Mouse (Mus musculus) embryo, embryonic 11 days (tissue): Measurements from ENCODE around the gene Mon2.
A peak's percentile ranks its signal among the peaks of the same experiment; 100 is the strongest.
"Not testable (repeated sequence)": the region's sequence is repeated elsewhere in the genome, so short reads cannot be mapped to it uniquely, and the experiment has no call there.

Experiments used
- DNase-seq: peaks from one replicate; pipeline ENCODE4 v3.0.0-alpha.2; 2015

The Mon2 gene

GRCm38 (mm10) chr10:122990606-122991005 is 85.7 kb downstream of the Mon2 start:
- DNase-seq, result no peak

DNA sequence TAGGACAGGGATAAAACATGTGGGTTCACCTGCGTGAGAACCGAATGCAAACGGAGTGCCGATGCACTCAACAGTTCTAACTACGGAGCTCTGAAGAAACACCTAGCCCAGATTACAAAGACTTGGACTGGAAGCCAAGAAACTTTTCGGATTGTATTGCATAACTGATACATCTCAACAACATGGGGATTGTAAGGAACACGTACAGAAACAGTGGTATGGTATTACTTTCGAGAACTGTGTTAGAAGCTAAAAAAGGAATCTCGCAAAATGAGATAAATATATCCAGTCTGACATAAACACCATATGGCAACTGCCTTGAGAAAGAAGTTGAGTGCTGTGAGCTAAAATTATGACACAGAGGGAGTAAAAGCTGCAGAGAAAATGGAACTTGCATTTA is 86.4 kb downstream of the Mon2 start:
- DNase-seq, result no peak

DNA sequence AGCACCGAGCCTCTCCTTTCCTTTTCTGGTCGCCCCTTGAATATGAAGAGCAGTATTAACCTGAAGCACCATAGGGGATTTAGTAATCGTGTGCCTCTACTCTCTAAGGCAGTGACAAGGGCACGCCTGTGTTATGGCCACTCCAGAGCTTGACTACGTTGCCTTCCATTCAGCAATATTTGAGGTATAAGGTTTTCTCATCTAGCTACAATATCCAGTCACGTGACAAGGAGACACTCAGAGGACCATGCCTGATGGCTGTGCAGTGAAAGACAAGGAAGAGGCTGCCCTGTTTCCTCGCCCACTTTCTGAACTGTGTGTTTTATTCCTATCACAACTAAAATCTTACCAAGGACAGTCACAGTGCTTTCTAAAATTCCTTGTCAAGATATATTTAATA is 87.9 kb downstream of the Mon2 start:
- DNase-seq, result no peak

DNA sequence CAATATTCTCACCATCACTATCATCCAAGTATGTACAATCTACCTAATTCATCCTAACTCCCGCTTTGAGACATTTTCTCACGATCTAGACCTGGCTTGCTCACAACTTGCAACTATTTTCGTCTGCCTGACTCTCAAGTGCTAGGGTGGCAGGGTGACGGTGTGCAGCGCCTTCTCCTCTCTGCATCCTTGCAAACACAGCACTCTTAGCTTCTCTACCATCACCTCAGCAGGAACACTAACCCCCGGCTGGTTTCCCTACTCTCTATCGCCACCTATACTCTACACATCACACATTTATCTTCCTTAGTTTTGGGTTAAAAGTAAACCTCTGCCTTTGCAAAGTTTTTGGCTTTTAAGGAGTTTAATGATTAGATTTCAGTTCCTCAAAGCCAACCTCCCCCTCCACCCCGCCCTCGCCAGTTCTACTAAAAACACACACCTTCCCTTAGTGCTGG is 88.6 kb downstream of the Mon2 start:
- peak; percentile 65 for DNase-seq

- peak; percentile 92 for DNase-seq
These were observed 89.7 kb downstream of the Mon2 start for GRCm38 (mm10) chr10:122986320-122987225.

GRCm38 (mm10) chr10:122985515-122986319 is 90.6 kb downstream of the Mon2 start:
- peak; percentile 92 for DNase-seq

DNA sequence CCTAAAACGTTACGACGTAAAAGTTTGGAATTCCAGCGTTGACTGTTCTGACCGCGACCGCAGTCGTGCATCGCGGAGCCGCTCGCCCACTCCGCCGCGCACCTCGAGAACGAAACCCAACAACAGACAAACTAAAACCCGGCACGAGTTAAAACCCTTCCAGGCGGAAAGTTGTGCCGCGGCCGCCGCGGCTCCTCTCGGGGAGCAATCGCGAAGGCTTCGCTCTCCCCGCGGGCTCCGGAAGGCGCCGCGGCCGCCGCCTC is 91.1 kb downstream of the Mon2 start:
- DNase-seq, result peak; percentile 64

- no peak for DNase-seq
These were observed 91.6 kb downstream of the Mon2 start for GRCm38 (mm10) chr10:122984531-122985251.

DNA sequence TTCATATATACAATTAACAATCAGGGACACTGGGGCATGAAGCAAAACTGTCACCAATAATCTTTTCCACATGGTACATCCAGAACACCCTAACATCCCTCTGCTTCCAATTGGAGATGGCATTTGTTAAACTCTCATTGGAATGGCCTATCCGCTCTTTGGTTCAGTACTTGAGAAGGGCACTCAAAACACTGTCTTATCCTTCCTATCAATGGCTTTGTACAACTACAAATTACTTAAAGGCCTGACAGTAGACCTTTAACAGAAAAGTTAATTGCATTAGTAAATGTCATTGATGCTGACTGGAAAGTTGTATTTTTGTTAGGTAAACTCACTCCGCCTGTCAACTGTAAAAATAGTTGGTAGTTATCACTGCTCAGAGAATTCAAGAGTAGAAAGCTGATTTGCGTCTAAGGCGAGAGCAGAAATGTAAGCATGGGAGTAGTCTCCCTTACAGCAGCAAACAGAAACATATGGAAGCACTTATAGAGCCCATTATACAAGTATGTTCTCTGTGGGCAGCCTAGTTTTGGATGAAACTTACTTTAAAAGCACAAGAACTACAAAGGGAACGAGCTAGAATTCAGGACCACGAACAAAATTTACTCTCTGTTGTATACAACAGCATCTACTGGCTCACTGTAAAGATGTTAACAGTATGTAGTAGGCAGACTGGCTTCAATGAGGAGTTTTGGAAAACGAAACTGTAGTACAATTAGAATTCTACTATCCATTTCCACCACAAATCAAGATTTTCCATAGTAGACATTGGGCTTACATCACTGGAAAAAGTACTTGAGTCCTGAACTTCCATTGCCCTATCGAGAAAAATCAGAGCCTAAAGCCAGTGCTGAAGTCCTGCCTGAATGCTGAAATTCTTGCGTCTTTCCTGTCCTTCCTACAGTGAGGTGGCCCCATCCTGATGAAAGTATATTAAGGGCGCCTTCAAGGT is 92.5 kb downstream of the Mon2 start:
- DNase-seq, result peak; percentile 45

DNA sequence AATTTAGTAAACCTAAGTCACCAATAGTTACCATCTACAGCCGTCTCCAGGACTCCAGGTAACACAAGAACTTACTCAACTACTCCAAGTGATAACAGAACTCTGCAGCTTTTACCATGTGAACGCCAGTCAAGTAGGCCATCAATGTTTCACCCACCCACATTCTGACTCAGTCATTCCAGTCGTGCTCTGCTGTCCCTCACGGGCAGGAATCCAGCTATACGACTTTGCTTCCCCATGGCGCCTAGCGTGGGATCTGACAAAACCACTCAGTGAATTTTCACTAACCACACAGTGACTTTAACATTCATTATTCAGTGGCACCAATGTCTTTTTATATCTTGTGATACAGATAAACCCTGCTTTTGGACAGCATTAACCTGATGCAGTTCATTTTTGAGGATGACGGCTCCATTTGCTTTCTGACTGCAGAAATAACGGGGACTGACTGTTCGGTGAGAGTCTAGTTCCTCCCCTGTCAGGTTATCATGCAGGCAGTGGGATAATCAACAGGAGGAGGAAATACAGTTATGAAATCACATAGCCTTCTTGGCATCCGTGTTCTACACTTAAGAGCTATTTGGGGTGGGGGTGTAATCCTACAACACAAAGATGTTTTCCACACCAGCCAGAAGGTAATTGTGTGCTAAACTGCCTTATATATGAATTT is 93.3 kb downstream of the Mon2 start:
- DNase-seq, result no peak

- DNase-seq, result no peak
These were observed 96.2 kb downstream of the Mon2 start for GRCm38 (mm10) chr10:122980123-122980522.

DNA sequence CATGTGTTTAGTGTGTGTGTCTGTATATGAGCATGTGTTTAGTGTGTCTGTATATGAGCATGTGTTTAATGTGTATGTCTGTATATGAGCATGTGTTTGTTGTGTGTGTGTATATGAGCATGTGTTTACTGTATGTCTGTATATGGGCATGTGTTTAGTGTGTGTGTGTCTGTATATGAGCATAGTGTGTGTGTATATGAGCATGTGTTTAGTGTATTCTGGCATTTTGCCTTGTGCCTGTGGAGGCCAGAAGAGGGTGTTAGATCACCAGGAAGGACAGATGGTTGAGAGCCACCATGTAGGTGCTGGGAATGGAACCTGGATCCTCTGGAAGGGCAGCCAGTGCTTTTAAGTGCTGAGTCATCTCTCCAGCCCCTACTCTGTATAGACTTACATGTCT is 96.9 kb downstream of the Mon2 start:
- no peak for DNase-seq

GRCm38 (mm10) chr10:122976038-122976437 is 100.3 kb downstream of the Mon2 start:
- no peak for DNase-seq

- no peak for DNase-seq
These were observed 103.1 kb downstream of the Mon2 start for GRCm38 (mm10) chr10:122973241-122973640.

DNA sequence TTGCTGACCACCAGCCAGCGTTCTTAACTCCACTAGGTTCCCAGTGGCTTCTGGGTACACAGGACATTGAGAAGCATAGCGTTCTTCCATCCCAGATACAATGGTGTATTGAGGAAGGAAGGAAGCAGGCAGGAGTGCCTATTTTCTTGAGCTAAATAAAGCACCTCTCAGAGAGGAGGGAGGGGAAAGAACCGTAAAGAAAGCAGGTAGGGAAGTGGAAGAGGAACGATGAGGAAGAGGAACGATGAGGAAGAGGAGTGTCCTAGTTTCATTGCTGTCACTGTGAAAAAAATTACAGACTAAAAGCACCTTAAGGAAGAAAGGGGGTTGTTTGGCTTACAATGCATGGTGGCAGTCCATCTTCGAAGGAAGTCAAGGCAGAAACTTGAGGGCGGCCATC is 106.1 kb downstream of the Mon2 start:
- DNase-seq, result no peak

DNA sequence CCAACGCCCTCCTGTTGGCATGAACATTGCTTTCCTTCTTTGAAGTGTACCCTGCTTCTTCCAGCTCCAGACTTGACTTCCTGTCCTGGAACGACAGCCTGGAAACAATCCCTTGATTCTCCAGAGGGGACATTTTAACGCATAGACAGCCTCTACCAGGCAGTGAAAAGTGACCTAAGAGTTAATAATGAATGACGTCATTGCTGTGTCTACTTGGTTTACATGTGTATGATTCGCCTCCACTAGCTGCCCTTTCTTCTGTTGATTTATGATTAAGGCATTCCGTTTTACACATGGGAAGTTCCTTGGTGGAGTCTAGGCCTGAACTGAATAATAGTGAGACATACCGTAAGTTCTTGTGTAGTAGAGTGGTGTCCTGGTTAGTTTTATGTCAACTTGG is 109.9 kb downstream of the Mon2 start:
- DNase-seq, result no peak

- DNase-seq, result not testable (repeated sequence)
These were observed 110.7 kb downstream of the Mon2 start for GRCm38 (mm10) chr10:122965650-122966049.

- no peak for DNase-seq
These were observed 112.1 kb downstream of the Mon2 start for GRCm38 (mm10) chr10:122964241-122964636.

- DNase-seq, result peak; percentile 61
These were observed 112.7 kb downstream of the Mon2 start for GRCm38 (mm10) chr10:122963463-122964240.

DNA sequence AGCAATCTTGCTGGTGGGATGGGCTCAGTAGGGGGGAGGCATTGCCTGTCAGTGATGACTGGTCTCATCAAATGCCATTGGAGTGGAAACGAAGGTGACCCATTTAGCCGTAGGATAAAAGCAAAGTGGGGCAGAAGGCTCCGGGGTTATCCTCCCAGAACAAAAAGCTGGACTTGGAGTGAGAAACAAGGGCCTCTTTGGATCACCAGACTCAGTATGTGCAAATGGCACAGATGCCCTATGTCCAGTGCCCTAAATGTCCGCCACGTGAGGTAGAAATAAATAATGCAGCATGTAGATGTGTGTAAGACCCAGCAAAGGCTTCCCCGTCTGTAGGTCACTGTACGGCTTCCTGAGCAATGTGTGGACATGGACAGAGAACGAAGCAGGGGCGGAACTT is 113.7 kb downstream of the Mon2 start:
- DNase-seq, result no peak

DNA sequence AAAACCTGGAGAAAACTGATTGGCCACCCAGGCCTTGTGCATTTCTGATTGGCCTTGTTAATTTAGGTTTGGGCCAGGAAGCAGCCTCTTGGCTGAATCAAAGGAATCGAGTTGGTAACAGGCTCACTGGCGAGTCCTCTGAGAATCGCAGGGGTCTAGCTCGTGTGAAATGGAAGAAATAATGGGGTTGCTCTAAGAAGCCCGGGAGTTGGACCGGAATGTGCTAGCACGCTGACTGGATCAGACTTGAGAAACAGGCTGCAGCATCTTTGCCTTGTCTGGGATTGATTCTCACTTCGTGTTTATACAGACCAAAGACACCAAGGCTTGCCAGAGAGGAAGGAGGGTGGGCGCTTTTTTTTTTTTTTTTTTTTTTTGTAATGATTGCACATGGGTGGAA is 114.8 kb downstream of the Mon2 start:
- DNase-seq, result no peak
